Mouse (Mus musculus): ENCODE results near the gene Cnpy1. TPM values are rescaled to one million over a fixed set of nuclear protein-coding genes. Genes with fewer than 3 reads are reported as not detected.

Cnpy1 gene
- polyA plus RNA-seq, 1 experiment from 2014 or later, result 34.3 TPM

DNA sequence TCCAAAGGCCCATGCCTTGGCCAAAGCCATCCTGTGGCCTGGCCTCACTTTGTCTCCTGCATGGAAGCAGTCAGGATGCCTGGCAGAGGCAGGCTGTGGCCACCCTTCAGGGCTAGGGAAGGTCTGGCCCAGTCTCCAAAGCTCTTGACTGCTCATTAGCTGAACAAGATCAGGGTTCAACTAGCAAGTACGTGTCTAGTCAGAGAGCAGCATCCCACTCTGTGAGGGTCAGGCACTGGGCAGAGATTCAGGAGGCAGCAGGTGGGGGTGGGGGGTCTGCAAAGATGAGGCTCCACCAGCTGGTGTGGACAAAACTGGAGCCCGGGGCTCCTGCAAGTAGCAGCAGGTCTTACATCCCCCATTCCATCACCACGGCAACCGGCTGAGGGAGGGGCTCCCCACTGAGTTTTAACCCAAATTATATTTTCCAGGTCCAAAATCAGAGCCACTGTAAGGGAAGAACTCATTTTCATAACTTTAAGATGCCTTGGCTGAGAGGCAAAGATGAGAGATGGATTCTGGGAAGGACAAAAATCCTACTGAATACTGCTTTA is 5.7 kb upstream of the Cnpy1 start:
- Histone ChIP-seq H3K27ac (ENCODE audit: low read length) (peak overlapping the region; percentile 65), H3K4me3 (ENCODE audit: low read depth, low read length) (no peak overlapping the region), H3K9me3 (replicated peaks; ENCODE audit: control insufficient read depth, low read length, poor library complexity, severe bottlenecking) (no peaks in the 10 kb centered on the region), H3K9ac (ENCODE audit: low read depth, low read length) (peak overlapping the region; percentile 40; the same call in 1 of the 2 replicates), H3K36me3 (ENCODE audit: control insufficient read depth, insufficient read depth, low read length) (no peaks in the 10 kb centered on the region), H3K4me1 (ENCODE audit: control insufficient read depth, insufficient read depth, low read length) (peaks cover 9% of the 10 kb centered on the region), H3K4me2 (ENCODE audit: low read length) (no peak overlapping the region), H3K27me3 (ENCODE audit: control insufficient read depth, insufficient read depth, low read depth, low read length) (no peaks in the 10 kb centered on the region)
- WGBS, result 23% methylated on average over 4 of the region's 4 CpGs
- ATAC-seq, result peak; percentile 69; the same call in 1 of the 2 replicates

DNA sequence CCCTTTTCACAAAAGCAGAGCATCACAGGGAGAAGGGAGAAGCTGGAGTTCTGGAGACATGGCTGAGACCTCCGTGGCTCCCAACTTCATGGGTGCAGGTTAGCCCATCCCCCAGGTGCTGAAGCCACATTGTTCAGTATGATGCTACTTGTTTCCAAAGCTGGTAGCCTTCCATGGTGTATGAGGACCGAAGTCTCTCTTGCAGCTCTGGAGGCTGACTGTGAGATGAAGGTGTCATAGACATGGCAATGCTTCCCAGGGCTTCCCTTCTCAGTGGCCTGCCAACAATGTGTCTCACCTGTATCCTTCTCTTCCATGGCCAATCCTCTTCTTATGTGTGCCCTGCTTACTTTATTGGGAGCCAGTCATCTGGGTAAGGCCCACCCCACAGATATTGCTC is 4.9 kb upstream of the Cnpy1 start:
- 96% methylated on average over 2 of the region's 2 CpGs for WGBS
- ATAC-seq, result no peak
- Histone ChIP-seq H3K4me3 (ENCODE audit: low read depth, low read length) (no peak overlapping the region), H3K4me2 (ENCODE audit: low read length) (no peak overlapping the region), H3K9me3 (replicated peaks; ENCODE audit: control insufficient read depth, low read length, poor library complexity, severe bottlenecking) (no peaks in the 10 kb centered on the region), H3K4me1 (ENCODE audit: control insufficient read depth, insufficient read depth, low read length) (peaks cover 9% of the 10 kb centered on the region), H3K27ac (ENCODE audit: low read length) (no peak overlapping the region), H3K36me3 (ENCODE audit: control insufficient read depth, insufficient read depth, low read length) (no peaks in the 10 kb centered on the region), H3K9ac (ENCODE audit: low read depth, low read length) (no peak overlapping the region), H3K27me3 (ENCODE audit: control insufficient read depth, insufficient read depth, low read depth, low read length) (no peaks in the 10 kb centered on the region)

DNA sequence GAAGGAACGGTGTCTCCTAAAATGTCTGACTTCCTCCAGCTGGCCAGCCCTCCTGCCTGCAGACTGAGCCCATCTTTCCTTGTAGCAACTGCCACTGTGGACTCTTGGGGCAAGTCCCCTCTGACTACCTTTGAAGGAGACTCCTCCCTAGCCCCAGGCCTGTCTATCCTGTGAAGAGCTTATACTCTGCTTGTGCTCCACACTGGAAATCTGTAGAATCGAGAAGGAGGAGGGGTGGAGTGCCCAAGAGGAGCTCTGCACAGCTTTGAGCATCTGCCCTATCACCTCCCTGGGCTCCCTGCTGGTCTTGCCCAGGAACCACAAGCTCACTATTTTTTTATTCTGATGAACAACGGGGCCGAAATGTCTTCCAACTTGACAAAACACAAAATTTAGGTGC is 485 bp downstream of the Cnpy1 start:
- Histone ChIP-seq H3K4me2 (ENCODE audit: low read length) (no peak overlapping the region), H3K27ac (ENCODE audit: low read length) (no peak overlapping the region), H3K4me3 (ENCODE audit: low read depth, low read length) (no peak overlapping the region), H3K9ac (ENCODE audit: low read depth, low read length) (no peak overlapping the region), H3K27me3 (ENCODE audit: control insufficient read depth, insufficient read depth, low read depth, low read length) (no peaks in the 10 kb centered on the region), H3K9me3 (replicated peaks; ENCODE audit: control insufficient read depth, low read length, poor library complexity, severe bottlenecking) (no peaks in the 10 kb centered on the region), H3K4me1 (ENCODE audit: control insufficient read depth, insufficient read depth, low read length) (no peaks in the 10 kb centered on the region), H3K36me3 (ENCODE audit: control insufficient read depth, insufficient read depth, low read length) (no peaks in the 10 kb centered on the region)
- ATAC-seq, result no peak
- WGBS, result 56% methylated on average over 4 of the region's 4 CpGs

DNA sequence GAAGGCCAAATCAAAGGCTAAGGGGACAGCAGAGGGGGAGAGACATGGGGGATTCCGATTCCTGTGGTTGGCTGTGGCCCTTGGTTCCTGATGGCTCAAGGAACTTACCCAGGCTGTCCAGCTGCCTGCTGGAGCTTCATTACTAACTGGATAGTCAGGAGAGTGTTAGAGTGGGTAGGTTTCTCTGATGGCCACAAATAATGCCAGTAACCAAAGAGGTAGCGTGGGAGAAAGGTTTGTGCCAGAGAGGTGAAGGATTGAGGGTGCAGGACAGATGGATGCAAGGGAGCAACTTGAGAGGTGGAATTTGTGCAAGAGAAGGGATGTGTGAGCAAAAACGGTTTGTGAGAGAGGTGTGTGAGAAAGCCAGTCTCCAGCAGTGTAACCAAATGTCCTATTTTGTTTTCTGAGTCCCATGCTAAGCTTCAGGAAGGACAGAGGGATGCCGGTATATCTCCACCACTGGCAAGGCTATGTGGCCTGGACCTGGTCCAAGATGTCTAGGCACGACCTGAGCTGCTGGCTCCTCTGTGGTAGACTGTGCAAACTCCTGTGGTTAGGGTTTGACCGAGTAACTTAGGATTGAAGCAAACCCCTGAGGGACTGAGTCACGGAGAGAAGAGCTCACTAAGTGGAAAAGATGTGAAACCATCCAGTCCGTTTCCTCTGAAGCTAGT is 2.0 kb downstream of the Cnpy1 start:
- no peak overlapping the region for H3K9ac ChIP-seq (ENCODE audit: low read depth, low read length)
- no peaks in the 10 kb centered on the region for H3K36me3 ChIP-seq (ENCODE audit: control insufficient read depth, insufficient read depth, low read length)
- H3K27ac ChIP-seq (ENCODE audit: low read length), result no peak overlapping the region
- H3K4me3 ChIP-seq (ENCODE audit: low read depth, low read length), result no peak overlapping the region
- H3K4me1 ChIP-seq (ENCODE audit: control insufficient read depth, insufficient read depth, low read length), result no peaks in the 10 kb centered on the region
- H3K9me3 ChIP-seq (replicated peaks; ENCODE audit: control insufficient read depth, low read length, poor library complexity, severe bottlenecking), result no peaks in the 10 kb centered on the region
- H3K27me3 ChIP-seq (ENCODE audit: control insufficient read depth, insufficient read depth, low read depth, low read length), result no peaks in the 10 kb centered on the region
- no peak for ATAC-seq
- no peak overlapping the region for H3K4me2 ChIP-seq (ENCODE audit: low read length)
- WGBS, result 80% methylated on average over 8 of the region's 8 CpGs

DNA sequence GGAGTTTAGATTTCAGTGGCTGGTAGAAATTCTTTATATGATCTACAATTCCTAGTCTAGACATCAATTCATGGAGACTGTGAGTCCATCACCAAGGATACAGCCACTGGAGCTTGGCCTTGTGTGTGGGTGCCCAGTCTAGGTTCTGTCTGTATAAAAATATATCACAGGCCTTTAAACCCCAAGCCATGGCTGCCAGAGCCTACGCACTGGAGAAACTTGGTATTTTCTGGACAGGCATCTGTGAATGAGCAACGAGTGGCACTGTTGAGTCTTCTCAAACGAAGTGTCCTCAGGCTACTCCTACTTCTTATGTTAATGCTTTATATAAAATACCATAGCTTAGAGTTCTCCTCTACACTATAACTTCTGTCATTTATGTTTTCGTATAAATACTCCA is 4.2 kb downstream of the Cnpy1 start:
- Histone ChIP-seq H3K27me3 (ENCODE audit: control insufficient read depth, insufficient read depth, low read depth, low read length) (no peaks in the 10 kb centered on the region), H3K4me1 (ENCODE audit: control insufficient read depth, insufficient read depth, low read length) (no peaks in the 10 kb centered on the region), H3K4me3 (ENCODE audit: low read depth, low read length) (no peak overlapping the region), H3K9ac (ENCODE audit: low read depth, low read length) (no peak overlapping the region), H3K36me3 (ENCODE audit: control insufficient read depth, insufficient read depth, low read length) (no peaks in the 10 kb centered on the region), H3K27ac (ENCODE audit: low read length) (no peak overlapping the region), H3K9me3 (replicated peaks; ENCODE audit: control insufficient read depth, low read length, poor library complexity, severe bottlenecking) (no peaks in the 10 kb centered on the region), H3K4me2 (ENCODE audit: low read length) (no peak overlapping the region)
- 80% methylated on average over 4 of the region's 4 CpGs for WGBS
- ATAC-seq, result no peak

DNA sequence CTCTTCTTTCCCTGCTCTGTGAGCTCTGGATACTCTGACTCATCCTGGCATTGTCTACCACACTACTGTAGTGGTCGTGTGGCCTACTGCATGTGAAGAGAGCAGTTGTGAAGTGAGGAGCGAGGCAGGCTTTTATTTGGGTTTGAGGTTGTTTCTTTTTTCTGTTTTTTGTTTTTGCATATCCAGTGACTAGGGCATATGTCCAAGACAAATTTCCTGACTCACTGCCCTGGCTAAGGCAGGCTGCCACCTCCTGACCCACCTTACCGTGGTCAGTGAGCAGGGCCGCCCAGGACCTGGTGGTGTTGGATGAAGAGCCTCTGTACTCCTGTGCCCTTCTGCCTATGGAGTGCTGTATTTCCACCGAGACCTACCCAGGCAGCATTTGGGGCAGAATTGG is 5.8 kb downstream of the Cnpy1 start:
- Histone ChIP-seq H3K27me3 (ENCODE audit: control insufficient read depth, insufficient read depth, low read depth, low read length) (no peaks in the 10 kb centered on the region), H3K36me3 (ENCODE audit: control insufficient read depth, insufficient read depth, low read length) (no peaks in the 10 kb centered on the region), H3K4me3 (ENCODE audit: low read depth, low read length) (no peak overlapping the region), H3K9me3 (replicated peaks; ENCODE audit: control insufficient read depth, low read length, poor library complexity, severe bottlenecking) (no peaks in the 10 kb centered on the region), H3K9ac (ENCODE audit: low read depth, low read length) (no peak overlapping the region), H3K27ac (ENCODE audit: low read length) (no peak overlapping the region), H3K4me1 (ENCODE audit: control insufficient read depth, insufficient read depth, low read length) (no peaks in the 10 kb centered on the region), H3K4me2 (ENCODE audit: low read length) (no peak overlapping the region)
- WGBS, result 86% methylated on average over 5 of the region's 5 CpGs
- no peak for ATAC-seq

DNA sequence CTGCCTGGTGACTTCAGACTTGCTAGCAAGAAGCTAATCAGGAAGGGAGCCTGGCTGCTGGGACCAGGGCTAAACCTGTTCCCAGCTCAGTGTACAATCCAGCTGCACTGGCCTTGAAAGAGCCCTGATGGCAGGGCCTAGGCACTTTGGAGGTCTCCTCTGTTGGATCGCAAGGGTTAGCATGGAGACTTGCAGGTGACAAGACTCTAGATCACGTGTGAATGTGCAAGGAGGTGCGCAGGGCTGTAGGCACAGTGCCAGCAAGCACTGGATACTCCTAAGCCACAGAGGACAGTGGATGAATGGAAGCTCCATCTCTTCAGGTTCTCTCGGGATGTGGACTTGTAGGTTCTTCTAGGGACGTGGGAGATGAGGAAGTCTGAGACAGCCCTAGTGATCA is 6.7 kb downstream of the Cnpy1 start:
- H3K4me3 ChIP-seq (ENCODE audit: low read depth, low read length), result no peak overlapping the region
- no peaks in the 10 kb centered on the region for H3K27me3 ChIP-seq (ENCODE audit: control insufficient read depth, insufficient read depth, low read depth, low read length)
- WGBS, result 86% methylated on average over 5 of the region's 5 CpGs
- no peak overlapping the region for H3K27ac ChIP-seq (ENCODE audit: low read length)
- no peaks in the 10 kb centered on the region for H3K36me3 ChIP-seq (ENCODE audit: control insufficient read depth, insufficient read depth, low read length)
- no peaks in the 10 kb centered on the region for H3K4me1 ChIP-seq (ENCODE audit: control insufficient read depth, insufficient read depth, low read length)
- ATAC-seq, result no peak
- no peaks in the 10 kb centered on the region for H3K9me3 ChIP-seq (replicated peaks; ENCODE audit: control insufficient read depth, low read length, poor library complexity, severe bottlenecking)
- no peak overlapping the region for H3K4me2 ChIP-seq (ENCODE audit: low read length)
- no peak overlapping the region for H3K9ac ChIP-seq (ENCODE audit: low read depth, low read length)

DNA sequence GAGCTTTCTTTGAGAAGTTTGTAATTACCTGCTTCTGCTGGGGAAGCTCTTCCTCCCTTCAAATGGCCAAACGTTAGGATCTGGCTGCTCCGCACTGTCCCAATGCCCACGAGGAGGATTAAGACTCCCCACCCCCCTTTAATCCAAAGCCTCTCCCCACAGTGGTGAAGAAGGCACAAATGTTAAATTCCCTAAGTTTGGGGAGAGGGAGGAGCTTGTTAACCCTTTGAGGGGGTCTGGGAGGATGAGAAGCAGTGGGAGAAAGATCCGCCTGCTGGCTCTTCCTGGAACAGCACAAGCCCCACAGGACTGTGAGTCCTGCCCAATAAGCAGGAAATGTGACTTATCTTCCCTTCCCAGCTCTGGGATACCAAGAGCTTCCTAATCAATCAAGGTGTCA is 7.5 kb downstream of the Cnpy1 start:
- H3K9me3 ChIP-seq (replicated peaks; ENCODE audit: control insufficient read depth, low read length, poor library complexity, severe bottlenecking), result no peaks in the 10 kb centered on the region
- 0 out of 2 replicates have a peak, but pooled peaks have one; percentile 41 for ATAC-seq
- H3K36me3 ChIP-seq (ENCODE audit: control insufficient read depth, insufficient read depth, low read length), result no peaks in the 10 kb centered on the region
- H3K9ac ChIP-seq (ENCODE audit: low read depth, low read length), result no peak overlapping the region
- no peaks in the 10 kb centered on the region for H3K4me1 ChIP-seq (ENCODE audit: control insufficient read depth, insufficient read depth, low read length)
- H3K27me3 ChIP-seq (ENCODE audit: control insufficient read depth, insufficient read depth, low read depth, low read length), result no peaks in the 10 kb centered on the region
- H3K4me2 ChIP-seq (ENCODE audit: low read length), result no peak overlapping the region
- no peak overlapping the region for H3K27ac ChIP-seq (ENCODE audit: low read length)
- WGBS, result 12% methylated on average over 4 of the region's 4 CpGs
- no peak overlapping the region for H3K4me3 ChIP-seq (ENCODE audit: low read depth, low read length)

DNA sequence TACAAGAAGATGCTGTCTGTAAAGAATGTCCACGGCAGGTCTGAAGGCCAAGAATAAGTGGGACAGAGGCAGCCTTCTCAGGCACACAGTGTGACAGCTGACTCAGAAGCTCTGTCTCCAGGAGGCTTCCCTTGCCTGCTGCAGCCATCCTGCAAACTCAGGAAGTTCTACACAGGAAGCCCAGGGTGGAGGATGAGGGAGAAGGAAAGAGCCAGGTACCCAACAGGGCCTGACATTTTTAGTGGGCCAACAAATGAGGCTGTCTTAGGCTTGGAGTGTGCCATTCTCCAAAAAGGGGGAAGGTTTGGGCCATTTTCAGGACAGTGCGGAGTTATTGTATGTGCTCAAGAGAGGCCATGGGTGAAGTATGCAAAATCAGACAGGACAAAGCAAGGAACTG is 7.9 kb downstream of the Cnpy1 start:
- Histone ChIP-seq H3K4me1 (ENCODE audit: control insufficient read depth, insufficient read depth, low read length) (no peaks in the 10 kb centered on the region), H3K36me3 (ENCODE audit: control insufficient read depth, insufficient read depth, low read length) (no peaks in the 10 kb centered on the region), H3K4me2 (ENCODE audit: low read length) (no peak overlapping the region), H3K9me3 (replicated peaks; ENCODE audit: control insufficient read depth, low read length, poor library complexity, severe bottlenecking) (no peaks in the 10 kb centered on the region), H3K4me3 (ENCODE audit: low read depth, low read length) (no peak overlapping the region), H3K9ac (ENCODE audit: low read depth, low read length) (no peak overlapping the region), H3K27me3 (ENCODE audit: control insufficient read depth, insufficient read depth, low read depth, low read length) (no peaks in the 10 kb centered on the region), H3K27ac (ENCODE audit: low read length) (no peak overlapping the region)
- 65% methylated on average over 2 of the region's 2 CpGs for WGBS
- no peak for ATAC-seq

All from midbrain, embryonic 16.5 days (tissue).